Comparison of ENCODE assay signal across 18 mouse cellular contexts in genomic region chr7:73425451-73425850, GRCm38 (mm10). TPM values are rescaled to one million over a fixed set of nuclear protein-coding genes. Genes with fewer than 3 reads are reported as not detected.
DNase-seq lines count a peak whose midpoint lies in the region; ATAC-seq and TF ChIP-seq lines count a peak whose summit lies in the region.
"Had no signal": no experiment of that assay in that cellular context is flagged by ENCODE, and none has a peak within 500 bp of the region (broad histone marks: within the 10 kb centered on the region; RNA-seq: fewer than 3 reads in every experiment).

No protein-coding gene starts in this region.

- no peaks in the 10 kb centered on the region for H3K27me3 ChIP-seq in embryonic facial prominence, embryonic 15.5 days
- H3K27me3 ChIP-seq: limb, embryonic 13.5 days; stomach, embryonic 15.5 days had no signal

- peak overlapping the region; percentile 81 for H3K27ac ChIP-seq in layer of hippocampus, adult 2 months
- H3K27ac ChIP-seq in brown adipose tissue, adult 24 weeks (replicated peaks; ENCODE audit: low read depth, low read length): 0 out of 2 replicates have a peak overlapping the region, but pooled peaks have one; percentile 9
- peak overlapping the region; percentile 39; the same call in 1 of the 2 replicates for H3K27ac ChIP-seq in embryonic facial prominence, embryonic 15.5 days (replicated peaks)
- H3K27ac ChIP-seq: heart, adult 2 months; limb, embryonic 13.5 days had no signal

- no peak overlapping the region for H3K4me3 ChIP-seq in layer of hippocampus, adult 2 months
- H3K4me3 ChIP-seq in brown adipose tissue, adult 24 weeks (ENCODE audit: insufficient read depth, low read depth, low read length): no peak overlapping the region
- H3K4me3 ChIP-seq in embryonic facial prominence, embryonic 15.5 days (replicated peaks): no peak overlapping the region
- H3K4me3 ChIP-seq: heart, adult 2 months; limb, embryonic 13.5 days; stomach, embryonic 15.5 days had no signal

- no peak for TF ChIP-seq CTCF in layer of hippocampus, adult 2 months (conservative IDR thresholded peaks at IDR 0.05)

- H3K4me2 ChIP-seq in embryonic facial prominence, embryonic 15.5 days (replicated peaks): no peak overlapping the region
- H3K4me2 ChIP-seq: limb, embryonic 13.5 days; stomach, embryonic 15.5 days had no signal

- H3K4me1 ChIP-seq in brown adipose tissue, adult 24 weeks (ENCODE audit: control insufficient read depth, insufficient read depth, insufficient read length, low read length): no peaks in the 10 kb centered on the region
- H3K4me1 ChIP-seq in embryonic facial prominence, embryonic 15.5 days: peaks cover 34% of the 10 kb centered on the region

- no peak overlapping the region for H3K9ac ChIP-seq in embryonic facial prominence, embryonic 15.5 days
- H3K9ac ChIP-seq: limb, embryonic 13.5 days; liver, postnatal 0 days; stomach, embryonic 15.5 days had no signal

- WGBS in embryonic facial prominence, embryonic 15.5 days: 91% methylated on average over 7 of the region's 7 CpGs

- peaks cover 39% of the 10 kb centered on the region for H3K36me3 ChIP-seq in embryonic facial prominence, embryonic 15.5 days

- DNase-seq in layer of hippocampus, adult 2 months (ENCODE audit: low spot score in 2 of 2): no peak
- no peak for DNase-seq in layer of hippocampus, postnatal 36 days
- DNase-seq in induced T-regulatory cell, adult 2 months (ENCODE audit: low read depth): peak; percentile 4
- no peak for DNase-seq in thymus, postnatal 4 days
- no peak for DNase-seq in cerebellum, adult 11-12 months
- DNase-seq: adrenal gland, postnatal 25 days; gastrocnemius, postnatal 10 days; kidney, adult 11 months; liver, postnatal 0 days; lung, postnatal 4 days had no signal

- ATAC-seq in embryonic facial prominence, embryonic 15.5 days (ENCODE audit: insufficient number of reproducible peaks, low FRiP score, low TSS enrichment, low read depth): no peak
- ATAC-seq: liver, postnatal 0 days had no signal

- no peaks in the 10 kb centered on the region for H3K9me3 ChIP-seq in embryonic facial prominence, embryonic 15.5 days (replicated peaks)
- H3K9me3 ChIP-seq: limb, embryonic 13.5 days; stomach, embryonic 15.5 days had no signal

RNA-seq across cellular contexts. Expression of gene Rgma, which starts 50.1 kb away (rescaled TPM):
- total RNA-seq in layer of hippocampus, adult 2 months (2021): 10 to 100 TPM; 45.9 to 53.2 TPM
- 10 to 100 TPM; 44.1 to 48.8 TPM for total RNA-seq in layer of hippocampus, postnatal 36 days (2021)
- 12.8 and 14.5 TPM in 2 replicates for polyA plus RNA-seq in brown adipose tissue, adult 24 weeks (2012; ENCODE audit: insufficient read depth, insufficient read length, missing spikeins)
- polyA plus RNA-seq in embryonic facial prominence, embryonic 15.5 days (2015; fragmentation: Nextera tagmentation; extraction: Ambion mirVana): 23.0 and 24.1 TPM in 2 replicates
- total RNA-seq: MEL; monocyte, adult 5-6 weeks; neutrophil, adult 5-6 weeks had no signal

Comparison
In these comparisons a context has a peak if more than half of its experiments do, and no peak if none do; other contexts are left out.
1. H3K27ac ChIP-seq: peak in every context shown above with its lines; median percentile 81 in layer of hippocampus, adult 2 months; 39 in embryonic facial prominence, embryonic 15.5 days; 9 in brown adipose tissue, adult 24 weeks.